ENCODE assay signal across 8 mouse cellular contexts in the genomic region with DNA sequence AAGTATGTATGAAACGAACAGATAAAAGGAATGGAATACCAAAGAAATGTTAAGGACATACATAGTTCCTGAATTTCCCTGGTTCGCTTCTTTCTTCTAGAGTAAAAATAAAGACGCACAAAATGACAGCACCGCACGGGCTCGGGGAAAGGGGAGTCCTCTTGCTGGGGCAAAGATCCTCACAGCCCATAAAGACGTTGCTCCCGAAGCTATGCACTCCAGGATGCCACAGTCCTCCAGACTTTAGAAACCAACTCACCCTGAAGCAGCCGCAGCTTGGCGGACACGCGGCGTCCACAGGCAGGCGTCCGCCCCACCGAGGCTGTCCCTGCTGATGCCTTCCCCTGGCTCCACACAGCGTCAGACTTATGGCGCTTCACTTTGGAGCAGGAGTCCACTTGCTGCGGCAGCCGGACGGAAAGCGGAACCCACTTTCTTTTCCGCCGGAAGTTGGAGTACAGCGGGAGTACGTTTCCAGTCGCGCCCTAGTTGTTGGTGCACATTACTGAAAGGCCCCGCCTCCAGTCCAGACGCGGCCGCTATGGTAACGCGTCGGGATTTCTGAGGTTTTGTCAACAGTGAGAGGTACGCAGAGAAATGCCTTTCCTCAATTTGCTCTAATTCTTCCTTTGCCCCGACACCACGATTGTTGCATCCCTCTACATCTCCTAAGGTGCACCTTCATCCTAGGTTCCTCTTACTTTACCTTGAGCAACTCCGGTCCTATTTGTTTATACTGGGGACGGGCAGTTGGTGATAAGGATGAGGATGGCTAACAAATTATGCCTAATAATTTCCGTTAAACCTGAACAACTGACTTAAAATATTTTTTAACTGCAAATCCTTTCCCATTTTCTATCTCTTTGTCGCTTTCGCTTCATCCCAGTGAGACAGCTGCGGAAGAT. TPM values are rescaled to one million over a fixed set of nuclear protein-coding genes. Genes with fewer than 3 reads are reported as not detected.
A peak's percentile ranks its signal among the peaks of the same experiment; 100 is the strongest.
DNase-seq lines count a peak whose midpoint lies in the region; ATAC-seq and TF ChIP-seq lines count a peak whose summit lies in the region.

A gene (minus strand): TSS at position 715 of the 905 bp plus-strand sequence.

- peak within 1 kb of the TSS; percentile 72 for H3K4me2 ChIP-seq in forebrain, embryonic 15.5 days (replicated peaks)

- H3K4me3 ChIP-seq in ES-E14 (ENCODE audit: insufficient read depth in 1 of 2, low read depth in 1 of 2, low read length in 2 of 2, poor library complexity in 1 of 2, severe bottlenecking in 1 of 2): peak within 1 kb of the TSS; percentile 96 to 97
- peak within 1 kb of the TSS; percentile 74 for H3K4me3 ChIP-seq in forebrain, embryonic 15.5 days
- peak within 1 kb of the TSS; percentile 63 for H3K4me3 ChIP-seq in lung, adult 2 months (replicated peaks; ENCODE audit: extremely low read depth, low read depth, low read length)

- DNase-seq in ES-E14 (ENCODE audit: low read depth, low spot score): peak; percentile 79
- peak; percentile 87 for DNase-seq in cerebellum, adult 11-12 months
- peak; percentile 73 for DNase-seq in heart, postnatal 25 days (ENCODE audit: low spot score)
- DNase-seq in layer of hippocampus, adult 18-20 months (ENCODE audit: low spot score in 2 of 2): peak; percentile 91 to 96
- peak; percentile 85 for DNase-seq in lung, adult 2 months
- DNase-seq in thymus, adult 18-20 months: peak; percentile 67 to 74

- H3K27ac ChIP-seq in ES-E14 (ENCODE audit: insufficient read depth, low read depth, low read length, poor library complexity, severe bottlenecking): peak within 1 kb of the TSS; percentile 44; the same call in 1 of the 2 replicates
- H3K27ac ChIP-seq in forebrain, embryonic 15.5 days (replicated peaks): peak within 1 kb of the TSS; percentile 78

- H3K4me1 ChIP-seq in ES-E14 (ENCODE audit: control insufficient read depth in 2 of 2, insufficient read depth in 2 of 2, low read length in 2 of 2, poor library complexity in 1 of 2): no peaks in the 10 kb centered on the region
- H3K4me1 ChIP-seq in forebrain, embryonic 15.5 days: peaks cover 11% of the 10 kb centered on the region
- no peaks in the 10 kb centered on the region for H3K4me1 ChIP-seq in lung, adult 2 months (ENCODE audit: control insufficient read depth, insufficient read depth, low read length)

- intact Hi-C loops in heart, postnatal 25 days (cut with DNase I): loop anchor here (5.0 kb wide), 1 partner anchor 101 kb away; a partner anchor contains a TSS

- WGBS in forebrain, embryonic 15.5 days: 1% methylated on average over 44 of the region's 44 CpGs
- 1% methylated on average over 44 of the region's 44 CpGs for WGBS in lung, adult 2 months

- in situ Hi-C loops in ES-E14 (cut with MboI; ENCODE audit: low sequenced_read_pairs in 2 of 2, unreplicated experiment in 2 of 2): no loop called here

- H3K27me3 ChIP-seq in forebrain, embryonic 15.5 days: no peaks in the 10 kb centered on the region

- H3K9ac ChIP-seq in ES-E14 (ENCODE audit: insufficient read depth, low read depth, low read length, poor library complexity, severe bottlenecking): peak within 1 kb of the TSS; percentile 90
- peak within 1 kb of the TSS; percentile 79 for H3K9ac ChIP-seq in forebrain, embryonic 15.5 days (replicated peaks)

- no peaks in the 10 kb centered on the region for H3K36me3 ChIP-seq in ES-E14 (ENCODE audit: control insufficient read depth, insufficient read depth, low read length, poor library complexity, severe bottlenecking)
- H3K36me3 ChIP-seq in forebrain, embryonic 15.5 days: no peaks in the 10 kb centered on the region; the same call in 1 of the 2 replicates

- no peak for TF ChIP-seq CTCF in lung, adult 2 months (IDR thresholded peaks at IDR 0.05; ENCODE audit: insufficient read depth, low read length)

- peak; percentile 69; the same call in 1 of the 2 replicates for TF ChIP-seq POLR2A in lung, adult 2 months (IDR thresholded peaks at IDR 0.05; ENCODE audit: borderline replicate concordance, extremely low read depth, low read depth, low read length)

- H3K9me3 ChIP-seq in ES-E14 (ENCODE audit: control insufficient read depth, insufficient read depth, low read depth, low read length): no peaks in the 10 kb centered on the region
- H3K9me3 ChIP-seq in forebrain, embryonic 15.5 days: no peaks in the 10 kb centered on the region

- ATAC-seq in forebrain, embryonic 15.5 days (replicated peaks): peak; percentile 99
- ATAC-seq in neutrophil, adult 5-6 weeks (ENCODE audit: extremely low read depth, insufficient number of reproducible peaks, low FRiP score, poor library complexity, severe bottlenecking): peak; percentile 99

TF ChIP-seq in ES-E14, 5 proteins besides CTCF, POLR2A, EP300 and RAD21:
- peak; percentile 82 for TF ChIP-seq HCFC1 (IDR thresholded peaks at IDR 0.05; ENCODE audit: borderline replicate concordance, insufficient read depth, low read length)
- no peak for TF ChIP-seq ZNF384 (IDR thresholded peaks at IDR 0.05; ENCODE audit: low read depth, low read length)
- no peak for TF ChIP-seq MAFK (IDR thresholded peaks at IDR 0.05; ENCODE audit: insufficient read depth, low read depth, low read length)
- TF ChIP-seq ZC3H11A (IDR thresholded peaks at IDR 0.05; ENCODE audit: borderline replicate concordance, low read depth, low read length): no peak
- TF ChIP-seq CHD2 (IDR thresholded peaks at IDR 0.05; ENCODE audit: low read depth, low read length): no peak
TF ChIP-seq in ES-E14: peak in this region for 1.

RNA-seq across cellular contexts. Expression of the gene that starts here (rescaled TPM):
- total RNA-seq in ES-E14 (2012; rRNA removed): 32.2 and 33.1 TPM in 2 replicates
- 37.8 and 40.3 TPM in 2 replicates for polyA plus RNA-seq in forebrain, embryonic 15.5 days (2015; fragmentation: Nextera tagmentation; extraction: Ambion mirVana)
- total RNA-seq in heart, postnatal 25 days (2021): 10 to 100 TPM; 12.9 TPM
- 10 to 100 TPM; 23.9 to 29.3 TPM for total RNA-seq in layer of hippocampus, adult 18-20 months (2021)
- polyA plus RNA-seq in lung, adult 2 months (2012; rRNA removed): 12.0 and 15.3 TPM in 2 replicates
- 6.6 and 20.5 TPM in 2 replicates for total RNA-seq in neutrophil, adult 5-6 weeks (2017)

Comparison
In these comparisons a context has a peak if more than half of its experiments do, and no peak if none do; other contexts are left out.
1. Peak in every context shown above with its lines: DNase-seq, ATAC-seq, H3K4me3 ChIP-seq and H3K27ac ChIP-seq.